Mouse (Mus musculus) gastrocnemius, postnatal 4 days (tissue): Measurements from ENCODE around the gene Exosc1. TPM values are rescaled to one million over a fixed set of nuclear protein-coding genes. Genes with fewer than 3 reads are reported as not detected.
"Not testable (repeated sequence)": the region's sequence is repeated elsewhere in the genome, so short reads cannot be mapped to it uniquely, and the experiment has no call there.

Source experiments
- DNase-seq, 2 experiments: peaks; one replicate each; pipeline ENCODE4 v3.0.0; 2021 to 2022; ENCODE audit warnings: low spot score in 2 of 2, mixed read lengths in 2 of 2
- total RNA-seq, 2 experiments: library from RNA; stranded (reverse); gene quantifications; 2 replicates each; pipeline ENCODE4 v1.2.3; 2021

Exosc1 gene
- total RNA-seq, 2 experiments from 2014 or later = 19.6 to 24.5 TPM

DNA sequence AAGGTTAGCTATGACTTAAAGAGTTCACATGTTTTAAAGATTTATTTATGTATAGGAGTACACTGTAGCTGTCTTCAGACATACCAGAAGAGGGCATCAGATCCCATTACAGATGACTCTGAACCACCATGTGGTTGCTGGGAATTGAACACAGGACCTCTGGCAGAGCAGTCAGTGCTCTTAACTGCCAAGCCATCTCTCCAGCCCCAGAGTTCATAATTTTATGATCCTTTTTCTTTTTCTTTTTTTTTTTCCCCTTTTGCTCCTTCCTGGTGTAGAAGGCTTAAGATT is 18.7 kb downstream of the Exosc1 start:
- not testable (repeated sequence) for DNase-seq

DNA sequence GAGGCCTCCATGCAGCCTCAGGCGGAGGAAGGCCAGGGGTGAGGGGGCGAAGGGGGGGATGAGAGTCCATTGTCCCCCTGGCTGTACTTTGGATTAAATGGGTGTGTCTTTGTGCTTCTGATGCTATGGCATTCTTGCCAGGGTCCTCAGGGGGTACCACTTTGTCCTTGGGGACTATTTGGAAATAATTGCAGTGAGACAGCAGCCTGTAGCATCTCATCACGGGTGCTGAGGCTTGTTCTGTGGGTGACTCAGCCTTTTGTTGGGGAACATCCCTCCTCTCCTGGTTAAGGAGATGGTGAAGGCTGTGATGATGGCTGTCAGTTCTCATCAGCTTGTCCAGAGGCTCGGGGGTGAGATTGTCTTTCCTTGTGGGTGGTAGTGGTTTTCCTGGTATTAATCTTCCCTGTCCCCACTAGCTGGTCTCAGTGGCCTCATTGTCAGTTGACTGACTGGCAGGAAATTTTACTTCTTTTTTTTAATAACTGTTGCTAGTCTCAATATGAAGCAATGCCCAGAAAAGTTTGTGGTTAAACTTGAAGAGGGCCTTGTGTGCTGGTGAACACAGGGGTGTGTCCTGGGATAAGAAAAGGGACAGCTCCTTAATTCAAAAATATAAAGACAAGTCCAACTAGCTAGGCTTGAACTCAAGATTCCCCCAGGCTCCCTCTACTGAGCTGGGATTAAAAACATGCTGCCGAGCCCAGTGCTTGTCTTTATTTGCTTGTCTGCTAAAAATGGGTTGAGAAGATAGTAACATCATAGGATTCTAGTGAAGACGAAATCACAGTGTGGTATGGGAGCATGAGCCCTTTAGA is 19.2 kb downstream of the Exosc1 start:
- DNase-seq = no peak

DNA sequence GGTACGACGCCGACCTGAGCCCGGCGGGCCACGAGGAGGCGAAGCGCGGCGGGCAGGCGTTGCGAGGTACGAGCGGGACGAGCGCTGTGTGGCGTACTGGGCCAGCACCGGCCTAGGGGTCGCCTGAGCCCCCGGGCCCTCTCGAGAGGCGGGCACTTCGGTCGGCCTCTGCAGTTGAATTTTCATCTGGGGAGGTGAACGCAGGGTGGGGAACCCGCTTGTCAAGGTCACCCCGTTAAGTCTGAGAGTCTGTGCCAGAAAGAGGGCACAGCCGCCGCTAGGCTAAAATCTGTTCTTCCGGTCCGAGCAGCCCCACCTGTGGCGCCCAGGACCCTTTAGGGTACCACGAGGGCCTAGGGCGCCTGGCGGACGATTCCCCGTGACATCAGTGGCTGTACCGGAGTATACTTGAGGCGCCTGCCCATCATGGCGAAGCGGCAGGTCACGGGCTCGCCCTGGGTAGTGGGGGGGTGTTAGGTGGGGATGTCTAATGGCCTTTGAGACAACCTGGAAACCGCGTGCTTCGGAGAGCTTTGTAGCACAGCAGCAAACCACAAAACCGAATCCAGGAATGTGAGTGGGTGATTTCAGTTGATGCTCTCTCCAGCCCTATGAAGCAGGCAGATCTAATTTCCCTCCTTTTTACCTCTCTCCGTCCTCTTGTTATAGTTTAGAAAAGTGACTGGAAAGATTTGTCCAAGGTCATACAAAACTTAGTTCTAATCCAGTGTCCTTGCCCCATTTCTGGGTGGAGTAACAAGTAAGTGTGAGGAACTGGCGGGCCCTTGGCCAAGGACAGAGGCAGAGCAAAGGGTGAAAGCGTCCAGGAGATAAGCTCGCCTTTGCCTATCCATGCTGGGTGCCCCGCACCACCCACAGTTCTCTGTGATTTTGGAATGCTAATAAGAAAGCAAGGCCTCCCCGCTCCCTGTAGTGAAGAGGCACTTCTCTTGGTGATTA is 20.8 kb downstream of the Exosc1 start:
- peak in 1 of 2 experiments; percentile 29 for DNase-seq

DNA sequence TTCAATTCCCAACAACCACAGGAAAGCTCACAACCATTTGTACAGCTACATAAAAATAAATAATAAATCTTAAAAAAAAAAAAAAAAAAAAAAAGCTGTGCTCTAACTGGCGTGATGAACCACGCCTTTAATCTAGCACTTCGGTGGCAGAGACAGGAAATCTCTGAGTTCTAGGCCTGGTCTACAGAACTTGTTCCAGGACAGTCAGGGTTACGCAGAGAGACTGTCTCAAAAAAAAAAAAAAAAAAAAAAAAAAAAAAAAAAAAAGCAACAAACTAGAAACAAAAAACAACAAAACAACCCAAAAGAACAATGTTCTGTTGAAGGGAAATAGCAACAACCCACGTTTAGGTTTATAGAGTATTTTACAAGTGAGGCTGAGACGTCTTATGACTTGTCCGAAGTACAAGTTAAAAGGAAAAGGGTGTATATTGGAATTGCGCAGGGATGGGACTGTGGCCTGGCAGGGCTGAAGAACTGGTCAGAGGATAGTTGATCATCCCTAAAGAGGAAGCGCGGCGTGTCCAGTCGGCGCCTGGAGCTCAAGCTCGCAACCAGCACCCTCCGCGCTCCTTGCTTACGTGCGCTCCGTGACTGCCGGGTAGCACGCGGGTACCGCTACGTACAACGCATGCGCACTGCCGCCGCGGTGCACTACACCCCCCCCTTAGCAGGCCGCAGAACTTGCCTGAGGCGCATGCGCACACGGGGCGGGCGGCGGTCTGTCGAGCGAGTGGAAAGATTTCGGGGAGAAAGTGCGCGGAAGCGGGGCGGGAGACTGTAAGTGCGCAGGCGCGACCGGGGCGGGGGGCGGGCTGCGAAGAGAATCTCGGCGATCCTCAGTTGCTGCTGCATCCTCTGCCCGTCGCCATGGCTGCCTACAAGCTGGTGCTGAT is 21.8 kb downstream of the Exosc1 start, which contains the start of gene Pgam1:
Gene Pgam1 (plus strand): TSS at position 746 of the 896 bp plus-strand sequence.
- DNase-seq = peak; percentile 97

DNA sequence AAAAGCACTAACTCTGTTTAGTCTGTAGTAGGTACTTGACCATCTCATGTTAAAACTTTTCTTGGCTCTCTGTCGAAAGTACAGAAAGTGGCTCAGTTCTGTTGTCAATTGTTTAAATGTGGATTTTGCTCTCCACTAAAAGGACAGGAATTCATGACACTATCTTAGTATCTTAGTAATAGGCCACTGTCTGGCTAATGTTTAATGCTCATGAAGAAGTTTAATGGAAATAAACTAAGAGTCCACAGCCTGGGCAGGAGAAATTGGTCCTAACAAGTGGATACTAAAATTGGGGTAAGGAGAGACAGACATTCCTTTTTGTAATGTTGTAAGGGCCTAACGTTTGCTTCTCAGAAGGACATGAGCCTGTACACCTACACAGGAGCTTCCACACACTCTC is 22.8 kb downstream of the Exosc1 start:
- no peak for DNase-seq

DNA sequence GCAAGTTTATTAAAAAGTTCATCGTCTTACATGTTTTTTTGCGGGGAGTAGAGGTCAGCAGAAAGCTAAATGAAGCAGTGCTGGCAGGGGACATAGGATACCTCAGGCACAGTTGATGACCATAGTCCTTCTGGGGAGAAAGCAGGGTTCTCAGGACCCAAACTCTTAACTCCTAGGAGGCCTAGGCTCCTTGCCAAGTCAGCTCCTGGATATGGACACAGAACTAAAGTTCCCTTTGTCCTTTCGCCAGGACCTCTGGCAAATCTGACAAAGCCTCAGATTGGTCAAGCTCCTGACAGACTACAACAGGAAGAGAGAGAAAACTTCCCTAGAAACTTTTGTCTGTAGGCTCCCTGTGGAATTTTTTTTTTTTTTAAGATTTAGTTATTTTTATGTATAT is 24.5 kb downstream of the Exosc1 start:
- no peak for DNase-seq

DNA sequence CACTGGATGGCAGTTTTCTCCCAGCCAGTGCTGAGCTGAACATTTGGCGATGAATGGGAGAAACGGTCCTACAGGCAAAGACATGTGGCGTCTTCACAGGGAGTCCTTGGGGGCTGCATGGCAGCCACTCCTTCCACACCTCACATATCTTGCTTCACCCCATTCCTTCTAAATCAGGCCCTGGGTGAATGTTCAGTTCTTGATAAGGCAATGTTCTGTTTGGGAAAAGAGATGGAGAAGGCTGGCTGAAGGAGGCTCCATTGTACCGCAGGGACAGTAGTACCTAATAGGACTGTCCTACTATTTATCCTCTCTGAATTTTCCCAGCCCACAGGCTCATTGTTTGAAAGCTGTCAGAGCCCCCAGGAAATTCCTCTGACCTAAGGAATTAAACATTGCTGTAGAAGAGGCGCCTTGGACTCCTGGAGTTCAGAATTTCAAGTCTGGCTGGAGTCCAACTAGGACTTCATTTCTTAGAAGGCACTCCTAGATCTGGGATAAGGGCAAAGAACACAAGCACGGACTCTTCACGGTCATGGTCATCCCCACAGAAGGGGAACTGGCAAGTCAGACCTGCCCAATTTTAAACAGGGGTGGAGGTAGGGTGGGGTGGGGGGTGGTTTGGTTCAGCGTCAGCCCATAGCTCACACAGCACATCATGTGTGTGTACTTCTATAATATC is 26.0 kb downstream of the Exosc1 start:
- no peak for DNase-seq

DNA sequence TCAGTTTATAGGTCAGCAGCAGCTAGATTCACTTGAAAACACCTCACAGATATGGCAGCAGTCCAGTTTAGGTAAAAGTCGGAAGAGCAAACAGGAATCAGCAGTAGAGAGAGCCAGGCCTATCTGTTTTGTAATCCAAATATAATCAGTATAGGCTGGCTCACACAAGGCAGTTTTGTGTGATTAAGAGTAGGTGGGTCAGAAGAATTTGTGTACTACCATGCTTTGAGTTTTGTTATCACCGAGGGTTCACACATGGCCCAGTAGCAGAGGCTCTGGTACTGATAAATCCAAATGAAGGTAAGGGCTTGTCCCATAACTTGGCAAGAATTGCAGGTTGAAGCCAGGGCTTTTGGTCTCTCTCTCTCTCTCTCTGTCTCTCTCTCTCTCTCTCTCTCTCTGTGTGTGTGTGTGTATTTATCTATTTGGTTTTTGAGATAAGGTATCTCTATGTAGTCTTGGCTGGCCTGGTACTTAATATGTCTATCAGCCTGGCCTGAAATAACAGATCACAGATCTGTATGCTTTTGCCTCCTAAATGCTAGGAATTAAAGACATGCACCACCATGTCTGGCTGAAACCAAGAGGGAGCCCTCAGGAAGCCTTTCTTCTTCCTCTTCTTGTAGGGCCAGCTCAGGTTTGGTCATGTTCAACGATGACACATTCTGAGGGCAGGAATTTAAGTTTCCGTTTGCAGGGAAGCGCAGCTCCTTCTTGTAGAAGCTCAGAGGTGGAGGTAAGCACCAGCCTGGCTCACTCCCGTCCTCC is 26.7 kb downstream of the Exosc1 start:
- DNase-seq = no peak

DNA sequence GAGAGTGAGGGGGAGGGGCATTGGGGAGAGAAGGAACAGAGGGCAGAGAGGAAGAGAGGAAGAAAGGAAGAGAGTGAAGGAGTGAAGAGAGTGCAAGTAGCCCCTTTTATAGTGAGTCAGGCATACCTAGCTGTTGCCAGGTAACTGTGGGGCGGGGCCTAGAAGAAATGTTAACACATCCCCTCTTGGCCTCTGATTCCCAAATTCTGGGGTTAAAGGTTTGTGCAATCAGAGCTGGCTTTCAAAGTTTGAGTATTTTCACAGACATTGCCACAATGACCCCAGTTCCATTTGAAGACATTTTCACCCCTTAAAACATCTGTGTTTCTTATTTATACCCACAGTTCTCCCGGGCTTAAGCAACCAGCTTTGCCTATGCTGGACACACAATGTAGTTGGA is 28.0 kb downstream of the Exosc1 start:
- no peak for DNase-seq

DNA sequence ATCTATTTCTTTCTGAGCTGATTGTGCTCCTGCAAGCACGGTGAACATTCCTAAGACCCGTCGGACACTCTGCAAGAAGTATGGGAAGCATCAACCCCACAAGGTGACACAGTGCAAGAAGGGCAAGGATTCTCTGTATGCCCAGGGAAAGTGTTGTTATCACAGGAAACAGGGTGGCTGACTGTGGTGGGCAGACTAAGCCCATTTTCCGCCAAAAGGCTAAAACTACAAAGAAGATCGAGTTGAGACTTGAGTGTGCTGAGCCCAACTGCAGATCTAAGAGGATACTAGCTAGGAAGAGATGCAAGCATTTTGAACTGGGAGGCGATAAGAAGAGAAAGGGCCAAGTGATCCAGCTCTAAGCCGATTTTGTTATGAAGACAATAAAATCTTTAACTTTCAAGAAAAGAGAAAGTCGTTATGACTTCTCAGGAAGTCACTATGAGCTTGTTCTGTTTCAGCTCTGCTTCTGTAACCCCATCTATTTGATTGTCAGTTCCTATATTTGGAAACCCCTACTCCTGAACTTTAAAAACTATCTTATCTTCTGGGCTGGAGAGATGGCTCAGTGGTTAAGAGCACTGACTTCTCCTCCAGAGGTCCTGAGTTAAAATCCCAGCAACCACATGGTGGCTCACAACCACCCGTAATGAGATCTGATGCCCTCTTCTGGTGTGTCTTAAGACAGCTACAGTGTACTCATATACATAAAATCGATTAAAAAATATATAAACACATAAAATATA is 30.2 kb downstream of the Exosc1 start:
- DNase-seq = no peak

DNA sequence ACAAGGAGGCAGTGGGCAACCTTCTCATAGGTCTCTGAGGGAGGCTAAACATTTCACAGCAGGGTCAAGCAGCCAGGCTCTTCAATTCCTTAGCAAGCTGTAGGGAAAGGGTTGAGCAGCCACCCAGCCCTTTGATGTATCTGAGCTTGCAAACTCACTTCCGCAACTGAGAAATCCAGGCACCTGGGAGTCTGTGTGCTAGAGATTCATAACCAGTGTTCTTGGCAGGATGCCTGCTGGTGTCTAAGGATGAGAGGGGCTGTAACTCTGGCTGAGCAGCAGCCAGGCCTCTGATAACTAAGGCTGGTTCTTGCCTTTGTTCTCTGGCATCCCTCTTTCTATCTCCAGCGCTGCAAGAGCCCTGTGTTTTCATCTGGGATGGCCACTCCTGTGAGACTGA is 31.5 kb downstream of the Exosc1 start:
- no peak for DNase-seq

DNA sequence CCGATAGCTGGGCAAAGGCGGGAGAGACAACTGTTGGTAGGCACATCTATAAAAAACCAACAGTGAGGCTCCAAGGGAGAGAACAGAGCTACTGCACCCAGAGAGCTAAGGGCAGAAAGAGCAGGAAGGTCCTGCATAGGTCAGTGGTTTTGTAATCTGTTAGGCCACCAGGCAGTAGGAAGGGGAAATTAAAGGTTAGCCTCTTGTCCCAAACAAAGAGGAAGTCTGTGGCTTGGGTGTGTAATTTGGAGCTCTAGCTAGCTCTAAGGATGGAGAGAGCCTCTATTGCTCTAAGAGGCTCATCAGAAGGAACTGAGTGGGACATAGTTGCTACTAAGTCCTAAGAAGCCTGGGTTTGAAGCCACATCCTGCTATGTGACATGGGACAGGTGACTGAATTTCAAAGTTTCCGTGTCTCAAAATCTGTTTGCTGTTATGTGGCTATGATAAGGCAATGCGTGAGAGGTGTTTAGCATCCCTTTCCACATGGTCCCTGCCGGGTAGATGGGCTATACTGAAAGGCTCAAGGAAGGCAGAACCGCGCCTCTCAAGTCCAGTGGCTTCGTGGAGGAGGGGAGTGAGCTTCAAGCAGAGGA is 32.6 kb downstream of the Exosc1 start:
- DNase-seq = no peak

DNA sequence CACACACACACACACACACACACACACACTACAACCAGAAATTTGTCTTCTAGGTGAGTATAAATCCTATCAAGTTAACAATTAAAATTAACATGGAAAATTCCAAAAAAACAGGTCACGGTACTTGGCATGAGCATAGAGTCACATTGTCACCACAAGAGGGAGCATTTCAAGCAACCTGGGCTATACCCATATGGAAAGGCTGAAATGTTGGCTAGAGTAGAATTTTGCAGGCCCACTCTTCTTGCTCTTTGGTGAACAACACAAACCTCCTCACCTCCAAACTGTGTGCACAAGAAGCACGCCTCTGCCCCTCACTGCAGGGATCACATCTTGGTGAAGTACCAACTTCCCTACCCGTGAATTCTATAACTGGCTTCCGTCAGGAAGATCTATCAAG is 34.4 kb downstream of the Exosc1 start:
- no peak for DNase-seq

DNA sequence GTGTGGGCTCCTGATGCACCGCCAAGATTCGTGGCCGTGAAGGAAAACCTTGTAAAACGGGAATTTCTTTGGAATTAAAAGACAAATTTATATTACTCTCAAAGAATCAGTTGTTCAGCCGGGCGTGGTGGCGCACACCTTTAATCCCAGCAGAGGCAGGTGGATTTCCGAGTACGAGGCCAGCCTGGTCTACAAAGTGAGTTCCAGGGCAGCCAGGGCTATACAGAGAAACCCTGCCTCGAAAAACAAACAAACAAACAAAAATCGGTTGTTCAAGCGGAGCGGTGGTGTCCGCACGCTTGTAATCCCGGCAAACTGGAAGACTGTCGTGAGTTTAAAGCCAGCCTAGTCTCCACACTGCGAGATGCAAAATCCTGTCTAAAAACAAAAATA is 36.9 kb downstream of the Exosc1 start:
- DNase-seq = no peak

DNA sequence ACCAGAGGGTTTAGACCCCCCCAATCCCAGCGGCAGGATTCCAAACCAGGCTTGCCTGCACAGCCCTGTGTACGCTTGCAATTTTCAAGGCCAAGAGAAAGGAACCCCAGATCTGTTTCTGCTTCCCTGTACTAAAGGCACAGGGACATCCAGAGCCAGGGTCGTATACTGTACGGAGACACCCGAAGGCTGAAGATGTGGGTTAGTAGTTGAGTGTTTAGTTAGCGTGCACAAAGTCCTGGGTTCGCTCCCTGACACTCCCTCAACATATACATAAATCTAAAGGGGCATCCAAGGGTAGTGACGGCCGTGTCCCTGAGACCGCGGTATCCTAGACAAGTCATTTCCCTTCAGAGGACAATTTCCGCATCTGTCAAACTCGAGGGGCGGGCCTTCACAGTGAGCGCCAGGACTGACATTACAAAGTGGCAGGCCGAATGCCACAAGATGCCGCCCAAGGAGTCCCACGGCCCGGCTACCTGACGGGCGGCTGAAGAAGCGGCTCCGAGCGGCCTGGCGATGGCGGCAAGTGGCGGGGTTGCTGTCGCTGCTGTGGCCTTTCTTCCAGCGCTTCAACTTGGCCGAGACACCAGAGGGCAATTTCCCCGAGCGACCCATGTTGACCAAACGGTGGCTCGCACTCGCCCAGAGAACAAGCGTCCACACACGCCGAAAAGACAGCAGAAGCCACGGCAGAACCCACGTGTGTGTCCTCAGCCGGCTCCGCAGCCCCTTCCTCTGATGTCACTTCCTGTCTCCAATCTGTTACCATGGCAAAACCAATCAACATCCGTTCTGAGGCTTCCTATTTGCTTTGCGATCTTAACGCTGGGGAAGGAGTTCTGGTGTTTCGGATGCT is 37.5 kb downstream of the Exosc1 start, which contains the start of gene Rrp12:
Gene Rrp12 (minus strand): TSS at position 714 of the 859 bp plus-strand sequence.
- peak; percentile 40 to 73 for DNase-seq

DNA sequence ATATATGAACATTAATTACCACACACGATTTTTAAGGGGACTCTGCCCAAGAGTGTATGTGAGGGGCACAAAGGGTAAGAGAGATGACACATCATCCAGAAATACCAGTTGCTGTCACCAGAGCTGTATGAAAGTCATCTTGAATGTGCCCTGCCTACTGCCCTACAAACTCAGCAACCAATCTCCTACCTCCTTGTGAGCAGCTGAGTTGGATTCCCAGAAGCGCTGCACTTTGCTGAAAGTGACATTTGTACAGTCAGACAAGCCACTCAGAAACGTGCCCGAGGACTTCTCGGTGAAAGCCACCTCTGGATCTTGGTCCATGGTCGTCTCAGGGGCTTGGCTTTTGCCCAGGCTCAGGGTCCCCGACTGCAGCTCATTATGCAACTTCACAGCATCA is 38.3 kb downstream of the Exosc1 start:
- no peak for DNase-seq

DNA sequence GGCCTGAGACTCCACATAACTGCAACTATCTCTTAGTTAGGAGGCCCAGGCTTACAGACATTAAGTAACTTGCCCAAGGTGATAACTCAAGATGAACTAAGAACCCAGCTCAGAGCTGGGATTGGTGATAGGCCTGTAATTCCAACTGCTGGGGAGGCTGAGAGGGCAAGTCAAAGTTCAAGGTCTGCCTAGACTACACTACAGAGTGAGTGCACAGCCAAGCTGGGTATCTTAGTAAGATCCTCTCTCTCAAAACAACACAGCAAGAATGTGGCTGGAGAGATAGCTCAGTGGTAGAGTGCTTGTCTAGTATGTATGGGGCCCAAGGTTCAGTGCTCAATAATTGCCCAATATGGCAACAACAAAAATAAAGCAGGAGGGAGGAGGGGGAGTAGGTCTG is 45.0 kb downstream of the Exosc1 start:
- no peak for DNase-seq

DNA sequence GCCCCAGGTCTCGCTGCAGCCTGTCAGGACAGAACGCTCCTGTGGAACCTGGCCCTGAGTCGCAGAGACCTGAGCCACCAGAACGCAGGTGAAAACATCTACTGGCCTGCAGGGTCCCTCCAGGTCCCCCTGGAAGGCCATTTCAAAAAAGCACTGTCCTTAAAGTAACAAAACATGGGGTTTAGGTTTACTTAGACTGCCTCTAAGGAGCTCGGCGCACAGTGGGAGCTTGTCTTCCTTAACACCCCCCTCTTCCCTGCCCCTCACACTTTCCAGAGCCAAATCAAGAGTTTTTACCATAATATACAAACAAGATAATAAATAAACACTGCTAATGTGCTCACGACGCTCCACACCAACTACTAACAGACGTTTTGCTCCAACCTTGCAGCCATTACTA is 49.3 kb downstream of the Exosc1 start:
- DNase-seq = no peak
